Mouse (Mus musculus) testis, postnatal 14 days (tissue): Measurements from ENCODE around the gene Ttc8.
A peak's percentile ranks its signal among the peaks of the same experiment; 100 is the strongest.
"Not testable (repeated sequence)": the region's sequence is repeated elsewhere in the genome, so short reads cannot be mapped to it uniquely, and the experiment has no call there.

ENCODE experiments used
- DNase-seq: peaks from one replicate; pipeline ENCODE4 v3.0.0; 2021; ENCODE audit warnings: low spot score

Gene Ttc8

DNA sequence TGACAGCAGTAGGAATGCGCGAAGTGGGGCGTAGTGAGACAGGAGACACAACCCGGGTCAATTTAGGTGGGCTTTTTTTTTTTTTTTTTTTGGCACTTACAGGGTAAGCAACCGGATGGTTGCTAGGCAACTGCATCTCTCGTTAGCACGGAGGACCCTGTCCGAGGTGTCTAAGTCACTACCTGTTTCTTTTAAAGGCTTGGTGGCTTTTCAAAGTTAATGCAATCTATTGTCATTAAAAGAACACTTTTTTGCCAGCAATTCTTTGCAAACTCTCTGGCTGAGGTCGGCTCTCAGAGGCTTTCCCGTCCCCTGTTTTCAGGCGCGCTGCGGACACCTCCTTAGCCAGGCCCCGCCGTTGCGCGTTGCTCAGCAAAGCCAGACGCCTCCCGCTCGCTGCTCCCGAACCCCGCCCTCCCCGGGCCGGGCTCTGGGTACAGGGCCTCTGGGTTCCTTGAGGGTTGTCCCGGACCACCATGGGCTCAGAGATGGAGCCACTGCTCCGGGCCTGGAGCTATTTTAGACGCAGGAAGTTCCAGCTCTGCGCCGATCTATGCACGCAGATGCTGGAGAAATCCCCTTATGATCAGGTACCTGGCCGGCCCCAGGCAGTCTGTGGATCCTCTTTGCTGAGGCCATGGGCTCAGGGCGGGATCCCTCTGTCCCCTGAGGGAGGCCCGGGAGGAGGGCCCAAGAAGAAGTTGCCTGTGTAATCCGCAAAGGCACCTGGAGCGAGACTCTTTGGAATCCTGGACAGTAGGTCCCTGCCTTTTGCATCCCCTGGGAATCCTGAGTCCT is at the start of gene Ttc8:
TSS of gene Ttc8 (plus strand) at position 381 of the 798 bp plus-strand sequence.
- peak; percentile 85 for DNase-seq

DNA sequence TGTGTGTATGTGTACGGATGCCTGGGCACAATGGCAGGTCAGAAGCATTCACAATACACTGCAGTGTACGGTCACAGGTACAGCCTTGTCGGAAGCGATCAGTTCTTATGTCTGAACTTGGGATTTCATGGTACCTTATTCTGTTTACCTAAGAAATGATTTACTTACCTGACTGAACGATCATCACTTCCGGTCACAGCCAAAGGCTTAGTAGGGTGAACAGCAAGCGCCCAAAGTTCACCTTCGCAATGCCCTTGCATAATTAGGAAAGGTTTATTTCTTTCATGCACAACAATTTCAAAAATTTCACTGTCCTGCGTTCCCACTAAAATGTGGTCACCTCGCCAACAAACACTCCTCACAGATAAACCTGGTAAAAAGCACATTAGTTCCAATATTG is 47.5 kb upstream of the Ttc8 start:
- no peak for DNase-seq

DNA sequence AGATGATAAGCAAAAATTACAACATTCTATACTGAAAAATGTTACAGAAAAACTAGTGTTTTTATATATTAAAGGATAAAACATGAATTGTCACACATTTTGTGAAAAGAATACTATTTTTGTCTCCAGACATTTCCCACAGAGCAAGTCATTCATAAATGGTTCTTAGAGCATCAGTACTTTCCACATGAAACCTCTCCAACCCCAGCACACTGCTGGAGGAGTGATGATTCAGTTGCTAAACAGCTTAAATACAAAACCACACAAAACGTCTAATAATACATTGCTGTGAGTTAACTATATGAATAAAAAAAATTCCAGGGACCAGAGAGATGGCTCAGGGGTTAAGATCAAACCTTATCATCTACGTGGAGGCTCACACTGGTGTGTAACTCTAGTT is 45.2 kb upstream of the Ttc8 start:
- no peak for DNase-seq

DNA sequence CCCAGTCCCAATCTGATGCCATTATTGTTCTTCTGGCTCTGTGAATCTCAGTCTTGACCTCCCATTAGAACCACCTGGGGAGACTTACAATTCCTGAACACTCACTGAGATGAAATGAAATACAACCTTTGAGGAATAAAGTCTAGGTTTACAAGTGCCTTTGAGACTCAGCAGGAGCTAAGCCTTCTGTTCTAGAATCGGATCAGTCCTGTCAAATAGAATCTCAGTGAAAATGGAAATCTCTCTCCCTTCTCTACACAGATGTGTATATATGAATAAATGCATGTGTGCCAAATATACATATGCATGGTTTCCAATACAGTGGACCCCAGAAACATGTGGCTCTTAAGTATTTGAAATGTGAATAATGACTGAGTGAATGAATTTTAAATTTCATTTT is 41.7 kb upstream of the Ttc8 start:
- DNase-seq = no peak

DNA sequence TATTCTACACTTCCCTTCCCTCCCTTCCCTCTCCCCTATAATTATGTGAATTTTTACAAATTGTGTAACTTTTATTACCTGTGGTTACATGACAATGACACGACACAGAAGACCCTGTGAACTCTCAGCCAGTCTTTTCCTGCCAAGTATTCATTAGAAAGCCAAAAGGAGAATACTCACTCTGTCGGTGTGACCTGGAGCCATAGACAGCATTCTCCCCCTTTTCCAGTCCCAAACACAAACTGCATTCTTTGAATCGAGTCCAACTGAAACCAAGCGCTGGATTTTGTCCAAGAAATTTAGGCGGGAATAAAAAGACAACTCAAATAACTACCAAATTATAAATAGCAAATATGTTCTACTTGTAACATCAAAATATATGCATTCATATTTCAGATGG is 38.6 kb upstream of the Ttc8 start:
- no peak for DNase-seq

DNA sequence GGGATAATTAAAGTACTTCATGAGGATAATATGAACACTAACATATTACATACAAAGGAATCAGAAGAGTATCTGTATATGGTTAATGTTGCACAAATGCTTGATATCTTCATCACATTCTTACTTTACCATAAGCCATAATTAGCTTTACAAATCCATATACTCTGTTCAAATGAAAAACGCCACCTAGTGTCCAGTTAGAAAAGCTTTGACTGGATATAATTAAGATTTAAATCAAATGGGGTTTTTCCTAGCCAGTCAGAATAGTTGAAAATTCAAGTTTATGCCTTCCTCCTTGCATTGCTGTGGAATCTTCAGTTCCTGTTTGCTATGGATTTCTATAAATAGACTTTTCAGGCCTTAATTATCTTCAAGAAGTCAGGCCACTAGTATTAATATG is 35.9 kb upstream of the Ttc8 start:
- DNase-seq = no peak

DNA sequence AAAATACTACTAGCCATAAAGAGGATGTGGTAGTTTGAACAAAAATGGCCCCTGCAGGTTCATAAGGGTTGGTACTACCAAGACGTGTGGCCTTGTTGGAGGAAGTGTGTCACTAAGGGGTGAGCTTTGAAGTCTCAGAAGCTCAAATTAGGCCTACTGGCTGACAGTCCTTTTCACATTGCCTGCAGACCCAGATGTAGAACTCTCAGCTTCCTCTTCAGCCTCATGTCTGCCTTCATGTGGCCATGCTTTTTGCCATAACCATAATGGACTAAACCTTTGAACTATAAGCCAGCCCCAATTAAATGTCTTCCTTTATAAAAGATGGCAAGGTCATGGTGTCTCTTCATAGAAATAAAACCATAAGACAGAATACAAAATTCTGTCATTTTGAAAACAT is 23.6 kb upstream of the Ttc8 start:
- no peak for DNase-seq

DNA sequence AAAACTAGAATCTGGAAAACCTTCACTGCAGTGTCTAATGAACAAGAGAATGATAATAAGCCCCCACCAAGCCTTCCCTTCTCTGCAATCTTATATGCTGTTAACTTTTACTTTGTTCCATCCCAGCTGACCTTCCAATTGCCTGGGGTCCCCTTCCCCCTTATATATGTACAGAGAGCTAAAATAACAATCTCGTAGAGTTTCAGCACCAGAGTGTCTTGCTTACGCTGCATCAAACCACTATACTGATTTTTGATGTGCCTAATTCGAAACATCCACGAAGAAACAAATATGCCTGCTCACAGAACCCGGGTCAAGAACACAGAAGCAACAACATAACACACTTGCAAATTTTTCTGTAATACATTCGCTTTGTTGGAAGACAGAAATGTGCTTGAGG is 20.7 kb upstream of the Ttc8 start:
- DNase-seq = no peak

DNA sequence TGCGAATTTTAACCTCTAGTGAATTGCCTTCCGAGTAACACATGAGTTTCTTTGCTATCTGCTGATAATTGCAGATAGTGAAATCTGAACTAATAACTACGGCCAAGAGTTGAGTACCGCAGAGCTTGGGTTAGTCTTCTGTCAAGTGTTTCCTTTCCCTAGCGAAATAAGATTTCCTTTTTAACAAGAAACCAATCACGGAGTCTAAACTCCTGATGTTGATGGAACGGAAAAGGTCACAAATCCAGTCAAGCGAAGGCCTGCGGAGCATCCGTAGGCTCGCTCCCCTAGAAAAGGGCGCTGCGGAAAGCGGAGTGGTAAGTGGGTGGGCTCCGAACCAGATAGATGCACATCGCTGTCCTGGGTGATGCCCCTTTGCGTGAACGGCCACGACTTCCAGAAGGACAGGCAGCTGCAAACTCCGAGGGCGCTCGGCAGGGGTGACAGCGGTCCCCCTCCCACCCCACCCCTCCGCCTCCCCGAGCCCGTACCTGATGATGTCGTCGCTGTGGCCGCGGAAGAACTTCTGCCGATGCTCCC is 20.0 kb upstream of the Ttc8 start:
- DNase-seq = peak; percentile 45

DNA sequence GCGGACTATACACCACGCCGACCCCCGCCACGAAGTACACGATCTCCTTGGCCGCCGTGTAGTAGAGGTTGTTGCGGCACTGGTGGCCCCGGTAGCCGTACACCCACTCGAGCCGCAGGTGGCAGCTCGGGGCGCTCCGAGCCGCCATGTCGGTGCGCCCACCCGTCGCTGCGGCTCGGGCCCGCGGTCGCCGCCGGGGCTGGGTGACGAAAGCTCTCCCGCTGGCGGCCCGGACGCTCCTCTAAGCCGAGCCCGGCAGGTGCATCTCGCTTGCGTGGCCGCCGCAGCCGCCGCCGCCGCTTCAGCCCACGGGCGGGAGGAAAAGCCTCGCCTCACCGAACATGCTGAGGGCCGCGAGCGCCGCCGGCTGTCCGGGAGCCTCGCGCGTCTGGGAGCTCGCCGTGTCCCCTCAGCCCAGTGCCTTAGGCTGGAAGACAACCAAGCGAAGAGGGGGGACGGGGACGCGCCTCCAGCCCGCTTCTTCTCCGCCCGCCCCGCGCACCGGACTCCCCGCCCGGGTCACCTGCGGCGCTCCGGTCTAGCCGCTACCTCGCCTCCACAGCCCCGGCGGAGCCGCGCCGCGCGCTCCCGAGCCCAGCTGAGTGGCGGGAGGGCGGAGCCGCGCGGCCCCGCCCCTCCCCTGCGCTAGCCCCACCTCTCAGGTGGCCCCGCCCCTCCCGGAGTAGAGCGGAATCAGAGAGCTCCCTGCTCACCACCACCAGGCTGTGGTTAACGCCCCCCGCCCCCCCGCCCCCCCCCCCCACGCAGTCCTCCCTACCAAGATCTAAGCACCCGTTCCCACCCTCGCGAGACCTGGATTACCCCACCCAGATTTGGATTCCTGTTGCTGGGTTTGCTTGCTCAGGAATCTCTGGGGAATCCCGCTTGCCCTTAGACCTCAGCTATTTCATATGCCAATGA is 19.2 kb upstream of the Ttc8 start, which contains the start of gene Eml5:
TSS of gene Eml5 (minus strand) at position 604 of the 921 bp plus-strand sequence.
- DNase-seq = peak; percentile 88

DNA sequence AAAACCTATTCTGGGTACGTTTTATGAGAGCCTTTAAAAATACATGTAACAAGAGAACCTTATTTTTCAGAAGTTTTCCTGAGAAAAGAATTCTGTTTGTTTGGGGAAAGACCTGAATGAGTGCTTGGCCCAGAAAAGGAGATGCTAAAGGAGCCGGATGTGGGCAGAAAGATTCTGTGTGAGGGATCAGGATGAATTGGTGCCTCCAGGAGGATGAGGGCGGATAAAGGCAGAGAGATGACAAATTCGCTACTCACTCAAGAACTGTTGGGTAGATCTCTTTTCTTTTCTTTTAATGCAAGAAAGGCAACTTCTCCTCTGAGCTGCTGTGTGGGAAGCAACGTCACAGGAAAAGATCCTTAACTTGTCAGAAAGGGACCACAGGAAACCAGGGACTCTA is 14.9 kb upstream of the Ttc8 start:
- no peak for DNase-seq

DNA sequence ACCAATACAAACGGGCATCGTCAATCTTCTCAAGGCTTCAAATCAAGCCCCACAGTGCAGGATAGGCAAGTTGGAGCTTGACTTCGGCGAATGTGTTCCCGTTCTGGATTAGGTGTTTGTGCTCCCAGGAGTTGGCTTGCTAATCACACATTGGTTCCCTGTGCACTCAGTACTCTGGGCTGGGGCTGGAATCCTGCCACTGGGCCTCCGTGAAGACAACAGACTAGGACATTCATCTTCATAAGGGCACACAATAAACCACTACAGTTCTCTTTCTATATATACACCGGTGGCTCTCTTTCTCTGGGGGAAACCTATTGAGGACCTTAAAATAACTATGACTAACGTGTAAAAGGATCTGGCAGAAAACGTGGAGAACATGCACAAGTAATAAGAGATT is 10.3 kb upstream of the Ttc8 start:
- no peak for DNase-seq

DNA sequence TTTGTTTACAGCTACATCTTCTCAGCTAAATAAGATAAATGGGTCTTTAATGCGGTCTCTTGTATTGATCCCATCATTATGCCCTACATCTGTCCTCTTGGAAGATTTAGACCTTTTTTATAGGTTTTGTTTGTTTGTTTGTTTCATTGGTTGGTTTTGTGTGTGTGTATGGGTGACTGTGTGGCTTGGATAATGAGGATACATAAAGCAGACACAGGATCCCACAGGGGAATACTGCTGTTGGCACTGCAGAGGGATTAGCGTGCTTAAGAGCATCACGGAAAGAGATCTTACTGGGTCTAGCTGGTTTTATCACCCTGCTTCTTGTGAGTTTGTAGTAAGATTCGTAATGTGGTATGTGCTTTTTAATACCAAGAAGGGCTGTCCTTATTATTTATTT is 10.8 kb downstream of the Ttc8 start:
- DNase-seq = no peak

DNA sequence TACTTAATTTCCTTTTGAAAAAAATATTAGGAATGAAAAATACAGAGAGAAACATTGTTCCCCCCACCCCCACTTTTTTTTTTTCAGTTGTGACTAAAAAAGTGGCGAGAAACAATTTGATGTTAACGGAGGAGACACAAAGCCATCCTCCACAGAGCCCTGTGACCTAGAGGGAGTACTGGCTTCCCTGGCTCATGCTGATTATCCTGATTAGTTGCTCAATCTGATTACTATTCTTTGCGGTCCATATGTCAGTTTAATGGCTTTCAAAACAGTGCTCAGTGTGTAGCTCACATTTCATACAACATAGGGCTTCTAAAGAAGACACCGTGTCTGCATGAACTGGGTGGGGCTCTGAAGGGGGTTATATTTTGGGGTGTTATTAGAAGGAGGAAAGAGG is 12.1 kb downstream of the Ttc8 start:
- DNase-seq = no peak

DNA sequence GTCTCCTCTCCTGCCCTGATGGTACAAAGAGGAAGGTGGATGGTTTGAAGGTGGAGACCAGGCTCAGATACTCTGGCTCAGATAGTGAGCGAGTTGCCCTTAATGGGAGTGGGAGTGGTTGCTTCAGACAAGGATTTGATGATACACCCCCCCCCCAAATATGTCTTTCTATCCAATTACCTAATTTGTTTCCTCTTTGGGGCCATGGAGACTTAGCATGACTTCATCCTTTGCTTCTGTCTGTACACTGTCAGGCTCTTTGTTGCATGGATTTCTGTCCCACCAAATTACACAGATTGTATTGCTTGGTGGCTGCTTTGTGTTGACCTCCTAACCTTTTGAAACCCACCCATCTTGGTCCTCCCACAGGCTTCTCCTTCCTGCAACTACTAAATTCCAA is 12.5 kb downstream of the Ttc8 start:
- DNase-seq = no peak

DNA sequence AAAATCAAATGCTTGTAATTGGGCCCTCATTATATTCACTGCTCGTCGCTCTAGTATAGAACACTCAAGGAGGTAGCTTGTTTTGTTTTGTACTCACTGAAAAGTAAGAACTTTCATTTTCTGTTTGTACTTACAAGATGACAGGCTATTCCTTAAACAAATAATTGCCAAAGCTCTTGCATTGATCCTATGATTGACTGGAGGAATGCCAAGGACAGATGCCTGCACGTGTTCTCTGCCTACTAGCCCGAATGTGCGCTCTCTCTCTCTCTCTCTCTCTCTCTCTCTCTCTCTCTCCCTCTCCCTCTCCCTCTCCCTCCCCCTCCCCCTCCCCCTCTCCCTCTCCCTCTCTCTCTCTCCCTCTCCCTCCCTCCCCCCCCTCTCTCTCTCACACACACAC is 30.9 kb downstream of the Ttc8 start:
- DNase-seq = not testable (repeated sequence)

DNA sequence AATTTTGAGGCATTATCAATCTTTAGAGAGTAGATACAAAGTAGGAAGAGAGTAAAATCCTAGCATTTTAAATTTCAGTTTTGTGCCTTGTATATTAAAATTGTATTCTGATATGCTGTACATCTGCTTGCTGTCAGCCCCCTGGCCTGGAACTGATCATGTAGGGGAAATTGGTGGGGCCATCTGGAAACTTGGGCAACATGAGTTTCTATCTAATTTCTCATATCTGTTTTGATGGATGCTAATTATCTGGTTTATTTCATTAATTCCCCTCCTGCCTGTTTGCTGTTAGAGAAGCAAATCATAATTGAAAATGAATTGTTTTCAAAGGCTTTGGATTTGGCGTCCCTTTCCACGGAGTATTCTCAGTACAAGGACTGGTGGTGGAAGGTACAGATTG is 36.6 kb downstream of the Ttc8 start:
- DNase-seq = no peak

DNA sequence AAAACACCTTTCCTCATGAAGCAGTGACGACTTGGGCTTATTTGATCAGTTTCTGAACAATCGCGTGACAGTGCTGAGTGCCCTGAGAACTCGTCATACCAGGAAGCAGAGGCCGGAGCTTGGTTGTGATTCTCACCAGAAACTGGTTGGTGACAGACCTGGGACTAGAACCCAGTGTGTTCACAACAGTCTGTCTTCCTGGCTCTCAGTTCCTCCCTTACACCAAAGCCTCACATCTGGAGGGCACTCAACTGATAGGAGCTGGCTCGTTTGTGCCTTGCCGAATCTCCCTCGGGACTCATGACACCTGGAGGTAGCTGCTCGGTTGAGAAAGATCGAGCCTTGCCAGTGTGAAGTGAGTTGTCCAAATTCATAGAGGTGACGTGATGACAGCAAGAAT is 37.1 kb downstream of the Ttc8 start:
- no peak for DNase-seq

DNA sequence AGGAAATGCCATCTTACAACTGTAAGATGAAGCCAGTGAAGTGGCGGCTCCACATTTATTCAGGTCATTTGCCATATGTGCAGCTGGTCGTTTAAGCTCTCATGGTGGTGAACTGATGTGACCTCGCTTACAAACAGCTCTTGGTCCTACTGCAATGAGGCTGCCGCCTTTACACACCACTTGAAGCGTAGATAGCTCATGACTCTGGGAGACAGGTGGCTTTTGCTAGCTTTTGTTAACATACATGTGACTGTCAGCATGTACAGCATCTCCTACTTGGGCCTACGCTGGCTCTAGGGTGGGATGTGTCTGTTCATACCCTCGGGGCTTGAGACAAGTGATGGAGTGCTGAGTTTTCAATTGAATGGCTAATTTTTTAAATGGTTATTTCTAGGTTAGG is 40.6 kb downstream of the Ttc8 start:
- DNase-seq = no peak

DNA sequence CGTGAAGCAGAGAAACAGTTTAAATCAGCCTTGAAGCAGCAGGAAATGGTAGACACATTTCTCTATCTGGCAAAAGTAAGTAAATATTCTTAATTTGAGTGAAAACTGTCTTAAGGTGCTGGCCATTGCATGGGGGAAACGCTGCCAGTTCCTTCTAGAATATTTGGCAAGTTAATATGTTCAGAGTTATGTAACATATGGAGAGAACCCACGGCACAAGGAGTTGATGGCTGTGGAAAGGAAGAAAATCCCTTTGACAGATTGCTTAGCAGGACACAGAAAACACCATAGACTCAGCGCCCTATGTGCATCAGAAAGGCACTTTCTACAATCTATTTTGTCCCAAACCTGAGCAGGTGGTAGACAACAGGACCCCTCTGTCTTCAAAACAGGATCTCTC is 41.0 kb downstream of the Ttc8 start:
- no peak for DNase-seq

DNA sequence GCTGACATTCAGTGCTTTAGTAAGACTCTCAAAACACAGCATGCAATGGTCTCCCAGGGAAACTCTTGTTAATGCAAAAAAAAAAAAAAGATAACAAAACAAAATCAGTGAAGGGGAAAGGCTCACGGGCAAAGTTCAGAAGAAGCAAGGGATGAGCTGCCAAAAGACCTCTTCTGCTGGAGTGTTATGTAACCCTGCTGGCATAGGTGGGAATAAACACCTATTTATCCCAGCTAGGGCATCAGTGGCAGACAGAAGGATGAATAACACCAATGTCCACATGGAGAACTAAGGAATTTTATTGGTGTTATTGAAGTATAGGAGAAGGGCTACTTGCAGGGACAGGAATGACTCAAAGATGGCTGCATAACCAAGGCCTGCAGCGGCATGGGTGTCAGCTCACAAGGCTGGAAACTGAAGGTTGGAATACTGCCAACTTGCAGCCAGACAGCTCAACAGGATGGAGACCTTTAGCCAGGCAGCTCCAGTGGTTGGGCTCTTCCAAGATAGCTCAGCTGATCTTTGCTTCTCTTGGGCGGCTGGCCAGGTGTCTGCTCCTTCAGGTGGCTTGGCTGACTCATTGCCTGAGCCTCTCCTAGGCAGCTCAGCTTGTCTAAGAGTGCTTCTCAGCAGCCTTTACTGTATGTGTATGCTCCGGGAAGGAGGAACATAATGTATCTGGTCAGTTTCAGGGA is 45.2 kb downstream of the Ttc8 start:
- no peak for DNase-seq

DNA sequence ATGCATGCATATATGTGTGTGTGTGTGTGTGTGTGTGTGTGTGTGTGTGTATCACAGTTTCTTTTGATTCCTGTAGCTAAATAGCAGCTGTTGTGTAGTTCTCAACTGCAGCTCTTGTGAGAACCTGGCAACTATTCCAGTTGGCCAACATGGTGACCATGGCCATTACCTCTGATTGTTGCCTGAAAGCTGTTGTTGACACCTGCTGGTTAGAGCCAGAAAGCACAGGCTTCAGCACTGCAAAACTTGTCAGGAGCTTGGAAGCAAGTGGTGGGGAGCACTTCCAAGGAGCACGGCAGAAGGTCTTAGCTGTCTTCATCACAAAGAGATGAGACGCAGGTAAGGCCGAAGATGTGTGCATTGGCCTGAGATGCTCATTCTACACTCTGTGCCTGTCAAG is 51.9 kb downstream of the Ttc8 start:
- no peak for DNase-seq
